ENCODE assay signal across 8 mouse cellular contexts in the genomic region with DNA sequence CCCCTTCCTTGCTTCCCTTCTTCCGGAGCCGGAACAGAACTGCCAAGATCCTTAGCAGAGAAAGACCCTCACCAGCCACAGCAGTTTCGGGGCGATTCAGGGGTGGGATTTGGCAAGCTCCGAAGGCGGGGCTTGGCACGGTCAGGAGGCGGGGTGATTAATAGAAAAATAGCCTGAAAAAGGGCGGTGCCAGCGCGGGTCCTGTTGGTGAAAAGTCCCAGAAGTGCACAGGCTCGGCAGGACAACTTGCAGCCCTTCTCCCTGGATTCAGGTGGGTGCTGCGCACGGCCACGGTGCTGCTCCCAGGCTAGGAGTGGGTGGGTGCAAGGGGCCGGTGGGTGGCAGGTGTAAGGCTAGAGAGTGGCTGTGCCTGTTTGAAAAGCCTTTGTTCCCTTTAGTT. TPM values are rescaled to one million over a fixed set of nuclear protein-coding genes. Genes with fewer than 3 reads are reported as not detected.
DNase-seq lines count a peak whose midpoint lies in the region; ATAC-seq and TF ChIP-seq lines count a peak whose summit lies in the region.

No protein-coding gene starts in this region.

- peak; percentile 91 for DNase-seq in adipocyte (ENCODE audit: low spot score)
- DNase-seq in embryo, embryonic 11.5 days (ENCODE audit: low read depth, low spot score) = peak; percentile 51
- DNase-seq in heart, adult 8-10 months (ENCODE audit: low spot score) = peak; percentile 41
- DNase-seq in kidney, adult 8-10 months = peak; percentile 70
- peak; percentile 91 for DNase-seq in lung, postnatal 0 days (ENCODE audit: low spot score)
- DNase-seq in ovary, postnatal 14 days (ENCODE audit: low spot score) = peak; percentile 69
- no peak for DNase-seq in frontal cortex, postnatal 10 days (ENCODE audit: low spot score in 2 of 2)
- no peak for DNase-seq in layer of hippocampus, adult 18-20 months (ENCODE audit: low spot score in 2 of 2)

- H3K9ac ChIP-seq in lung, postnatal 0 days (replicated peaks; ENCODE audit: low read depth) = peak overlapping the region; percentile 62

- 1% methylated on average over 13 of the region's 16 CpGs for WGBS in lung, postnatal 0 days

- ATAC-seq in lung, postnatal 0 days = peak; percentile 69

- no peak for TF ChIP-seq EP300 in lung, postnatal 0 days (IDR thresholded peaks at IDR 0.05)

- peaks cover 16% of the 10 kb centered on the region; the same call in 1 of the 2 replicates for H3K4me1 ChIP-seq in lung, postnatal 0 days (ENCODE audit: insufficient read depth, low read depth, low read length)

- no peaks in the 10 kb centered on the region for H3K9me3 ChIP-seq in lung, postnatal 0 days (ENCODE audit: low read length)

- no peak for TF ChIP-seq CTCF in lung, postnatal 0 days (IDR thresholded peaks at IDR 0.05)

- H3K27ac ChIP-seq in lung, postnatal 0 days (ENCODE audit: low read length) = peak overlapping the region; percentile 92

- H3K36me3 ChIP-seq in lung, postnatal 0 days (ENCODE audit: insufficient read depth, low read length) = no peaks in the 10 kb centered on the region

- H3K4me2 ChIP-seq in lung, postnatal 0 days (replicated peaks; ENCODE audit: low read depth, low read length) = peak overlapping the region; percentile 77

- H3K27me3 ChIP-seq in lung, postnatal 0 days (replicated peaks; ENCODE audit: insufficient read depth, low read length) = no peaks in the 10 kb centered on the region

- H3K4me3 ChIP-seq in lung, postnatal 0 days (ENCODE audit: low read depth, low read length) = peak overlapping the region; percentile 58

RNA-seq across cellular contexts. Expression of a gene that starts 0.2 kb away (rescaled TPM):
- 100 to 1,000 TPM in 3 of 4 experiments, 10 to 100 TPM in 1; 96.1 to 135 (median 105) TPM for total RNA-seq in heart, adult 8-10 months (2022)
- polyA plus RNA-seq in lung, postnatal 0 days (2015; fragmentation: Nextera tagmentation; extraction: Ambion mirVana) = 1,075 and 1,107 TPM in 2 replicates
- total RNA-seq in layer of hippocampus, adult 18-20 months (2021) = 10 to 100 TPM; 12.0 to 16.4 TPM

Comparison
In these comparisons a context has a peak if more than half of its experiments do, and no peak if none do; other contexts are left out.
1. DNase-seq: peak in adipocyte (single experiment), embryo, embryonic 11.5 days (single experiment), heart, adult 8-10 months (single experiment), kidney, adult 8-10 months (2 of 2), lung, postnatal 0 days (single experiment) and ovary, postnatal 14 days (single experiment); none in frontal cortex, postnatal 10 days (0 of 2) and layer of hippocampus, adult 18-20 months (0 of 2).
2. RNA of a gene that starts 0.2 kb away (total RNA-seq): 96.1 to 135 TPM in heart, adult 8-10 months; 12.0 to 16.4 TPM in layer of hippocampus, adult 18-20 months; every median in the first group is over 4 times any median in the second.